Mouse (Mus musculus): ENCODE data around the gene Prx. TPM values are rescaled to one million over a fixed set of nuclear protein-coding genes. Genes with fewer than 3 reads are reported as not detected.
A peak's percentile ranks its signal among the peaks of the same experiment; 100 is the strongest.

Prx gene
- polyA plus RNA-seq, 1 experiment from 2014 or later, result 1.3 TPM

GRCm38 (mm10) chr7:27543851-27544250, 44.7 kb downstream of the Prx start:
- H3K36me3 ChIP-seq (ENCODE audit: control insufficient read depth, insufficient read depth, low read length), result no peaks in the 10 kb centered on the region
- ATAC-seq (replicated peaks; ENCODE audit: low FRiP score), result no peak
- no peak overlapping the region for H3K4me3 ChIP-seq (ENCODE audit: low read depth, low read length)
- DNase-seq (ENCODE audit: low spot score), result no peak
- H3K9ac ChIP-seq (ENCODE audit: low read length), result no peak overlapping the region
- WGBS, result 85% methylated on average over 4 of the region's 4 CpGs
- no peak overlapping the region for H3K4me2 ChIP-seq (ENCODE audit: low read depth, low read length, severe bottlenecking)
- H3K4me1 ChIP-seq (replicated peaks; ENCODE audit: control insufficient read depth, insufficient read depth, low read length), result no peaks in the 10 kb centered on the region; the same call in 1 of the 2 replicates
- no peak overlapping the region for H3K27ac ChIP-seq (ENCODE audit: low read depth, low read length)
- H3K9me3 ChIP-seq (ENCODE audit: control insufficient read depth, low read length), result no peaks in the 10 kb centered on the region
- no peaks in the 10 kb centered on the region for H3K27me3 ChIP-seq (ENCODE audit: control insufficient read depth, insufficient read depth, low read length)

GRCm38 (mm10) chr7:27544675-27545370, 45.7 kb downstream of the Prx start:
- Histone ChIP-seq H3K9me3 (ENCODE audit: control insufficient read depth, low read length) (no peaks in the 10 kb centered on the region), H3K27ac (ENCODE audit: low read depth, low read length) (no peak overlapping the region), H3K4me3 (ENCODE audit: low read depth, low read length) (no peak overlapping the region), H3K27me3 (ENCODE audit: control insufficient read depth, insufficient read depth, low read length) (no peaks in the 10 kb centered on the region), H3K9ac (ENCODE audit: low read length) (no peak overlapping the region), H3K4me1 (replicated peaks; ENCODE audit: control insufficient read depth, insufficient read depth, low read length) (no peaks in the 10 kb centered on the region; the same call in 1 of the 2 replicates), H3K36me3 (ENCODE audit: control insufficient read depth, insufficient read depth, low read length) (no peaks in the 10 kb centered on the region), H3K4me2 (ENCODE audit: low read depth, low read length, severe bottlenecking) (no peak overlapping the region)
- DNase-seq (ENCODE audit: low spot score) (no peak), ATAC-seq (replicated peaks; ENCODE audit: low FRiP score) (no peak)
- WGBS, result 88% methylated on average over 12 of the region's 12 CpGs

GRCm38 (mm10) chr7:27549597-27549996, 50.5 kb downstream of the Prx start:
- peaks cover 5% of the 10 kb centered on the region; the same call in 1 of the 2 replicates for H3K4me1 ChIP-seq (replicated peaks; ENCODE audit: control insufficient read depth, insufficient read depth, low read length)
- no peak overlapping the region for H3K9ac ChIP-seq (ENCODE audit: low read length)
- no peak overlapping the region for H3K27ac ChIP-seq (ENCODE audit: low read depth, low read length)
- DNase-seq (ENCODE audit: low spot score) (no peak), ATAC-seq (replicated peaks; ENCODE audit: low FRiP score) (no peak)
- no peaks in the 10 kb centered on the region for H3K9me3 ChIP-seq (ENCODE audit: control insufficient read depth, low read length)
- no peak overlapping the region for H3K4me2 ChIP-seq (ENCODE audit: low read depth, low read length, severe bottlenecking)
- H3K4me3 ChIP-seq (ENCODE audit: low read depth, low read length), result no peak overlapping the region
- 78% methylated on average over 6 of the region's 6 CpGs for WGBS
- no peaks in the 10 kb centered on the region for H3K36me3 ChIP-seq (ENCODE audit: control insufficient read depth, insufficient read depth, low read length)
- no peaks in the 10 kb centered on the region for H3K27me3 ChIP-seq (ENCODE audit: control insufficient read depth, insufficient read depth, low read length)

GRCm38 (mm10) chr7:27552070-27552469, 52.9 kb downstream of the Prx start:
- H3K36me3 ChIP-seq (ENCODE audit: control insufficient read depth, insufficient read depth, low read length), result no peaks in the 10 kb centered on the region
- peak overlapping the region; percentile 72; the same call in 1 of the 2 replicates for H3K4me3 ChIP-seq (ENCODE audit: low read depth, low read length)
- H3K4me2 ChIP-seq (ENCODE audit: low read depth, low read length, severe bottlenecking), result peak overlapping the region; percentile 71; the same call in 1 of the 2 replicates
- H3K4me1 ChIP-seq (replicated peaks; ENCODE audit: control insufficient read depth, insufficient read depth, low read length), result peaks cover 6% of the 10 kb centered on the region; the same call in 1 of the 2 replicates
- H3K9ac ChIP-seq (ENCODE audit: low read length), result peak overlapping the region; percentile 6; the same call in 1 of the 2 replicates
- WGBS, result 57% methylated on average over 5 of the region's 5 CpGs
- no peak overlapping the region for H3K27ac ChIP-seq (ENCODE audit: low read depth, low read length)
- H3K9me3 ChIP-seq (ENCODE audit: control insufficient read depth, low read length), result no peaks in the 10 kb centered on the region
- no peak for DNase-seq (ENCODE audit: low spot score)
- no peaks in the 10 kb centered on the region for H3K27me3 ChIP-seq (ENCODE audit: control insufficient read depth, insufficient read depth, low read length)
- ATAC-seq (replicated peaks; ENCODE audit: low FRiP score), result no peak

- peak; percentile 100 for ATAC-seq (replicated peaks; ENCODE audit: low FRiP score)
- H3K27ac ChIP-seq (ENCODE audit: low read depth, low read length), result no peak within 1 kb of the TSS
- WGBS, result under 1% methylated on average over 41 of the region's 41 CpGs
Observed at GRCm38 (mm10) chr7:27552931-27553513, 53.9 kb downstream of the Prx start, which contains the start of the genes Pld3 and 2310022A10Rik. Gene Pld3 (minus strand): TSS chr7:27553218. Gene 2310022A10Rik (plus strand): TSS chr7:27553233.

GRCm38 (mm10) chr7:27560291-27560887, 61.3 kb downstream of the Prx start:
- DNase-seq (ENCODE audit: low spot score) (no peak), ATAC-seq (replicated peaks; ENCODE audit: low FRiP score) (no peak)
- WGBS, result 85% methylated on average over 8 of the region's 8 CpGs
- no peak overlapping the region for H3K27ac ChIP-seq (ENCODE audit: low read depth, low read length)
- no peaks in the 10 kb centered on the region for H3K9me3 ChIP-seq (ENCODE audit: control insufficient read depth, low read length)
- H3K4me3 ChIP-seq (ENCODE audit: low read depth, low read length), result no peak overlapping the region
- no peak overlapping the region for H3K4me2 ChIP-seq (ENCODE audit: low read depth, low read length, severe bottlenecking)
- H3K4me1 ChIP-seq (replicated peaks; ENCODE audit: control insufficient read depth, insufficient read depth, low read length), result no peaks in the 10 kb centered on the region
- no peaks in the 10 kb centered on the region for H3K27me3 ChIP-seq (ENCODE audit: control insufficient read depth, insufficient read depth, low read length)
- H3K9ac ChIP-seq (ENCODE audit: low read length), result no peak overlapping the region
- H3K36me3 ChIP-seq (ENCODE audit: control insufficient read depth, insufficient read depth, low read length), result peaks cover under 1% of the 10 kb centered on the region; the same call in 1 of the 2 replicates

More at GRCm38 (mm10) chr7:27552931-27553513, 53.9 kb downstream of the Prx start, which contains the start of the genes Pld3 and 2310022A10Rik:
- H3K4me3 ChIP-seq (ENCODE audit: low read depth, low read length), result peak within 1 kb of the TSS; percentile 72
- H3K9ac ChIP-seq (ENCODE audit: low read length), result peak within 1 kb of the TSS; percentile 70
- DNase-seq (ENCODE audit: low spot score), result peak; percentile 96
- peak within 1 kb of the TSS; percentile 71 for H3K4me2 ChIP-seq (ENCODE audit: low read depth, low read length, severe bottlenecking)
- H3K36me3 ChIP-seq (ENCODE audit: control insufficient read depth, insufficient read depth, low read length), result no peaks in the 10 kb centered on the region
- H3K9me3 ChIP-seq (ENCODE audit: control insufficient read depth, low read length), result no peaks in the 10 kb centered on the region
- peaks cover 6% of the 10 kb centered on the region; the same call in 1 of the 2 replicates for H3K4me1 ChIP-seq (replicated peaks; ENCODE audit: control insufficient read depth, insufficient read depth, low read length)
- H3K27me3 ChIP-seq (ENCODE audit: control insufficient read depth, insufficient read depth, low read length), result no peaks in the 10 kb centered on the region

GRCm38 (mm10) chr7:27560978-27561377, 61.9 kb downstream of the Prx start:
- Histone ChIP-seq H3K27me3 (ENCODE audit: control insufficient read depth, insufficient read depth, low read length) (no peaks in the 10 kb centered on the region), H3K9me3 (ENCODE audit: control insufficient read depth, low read length) (no peaks in the 10 kb centered on the region), H3K27ac (ENCODE audit: low read depth, low read length) (no peak overlapping the region), H3K9ac (ENCODE audit: low read length) (no peak overlapping the region), H3K36me3 (ENCODE audit: control insufficient read depth, insufficient read depth, low read length) (peaks cover 2% of the 10 kb centered on the region; the same call in 1 of the 2 replicates), H3K4me1 (replicated peaks; ENCODE audit: control insufficient read depth, insufficient read depth, low read length) (no peaks in the 10 kb centered on the region), H3K4me2 (ENCODE audit: low read depth, low read length, severe bottlenecking) (no peak overlapping the region), H3K4me3 (ENCODE audit: low read depth, low read length) (no peak overlapping the region)
- DNase-seq (ENCODE audit: low spot score), result no peak
- WGBS, result 96% methylated on average over 1 of the region's 1 CpGs
- ATAC-seq (replicated peaks; ENCODE audit: low FRiP score), result no peak
